Mouse (Mus musculus) lung, postnatal 0 days (tissue): ENCODE measurements at regions not wholly inside any gene's neighbourhood (a gene's known extent, or its start where the extent isn't known, plus 50 kb on each side); places are given as distances from the start of the nearest gene placed in this dataset.

Experiments
- ATAC-seq: fragments of 200-750 bp; cut with Nextera tagmentation; 2 replicates; pipeline ENCODE4 v1.8.0; 2017; ENCODE audit warnings: moderate library complexity
- DNase-seq: peaks from one replicate; pipeline ENCODE4 v3.0.0-alpha.2; 2016; ENCODE audit warnings: low spot score
- H3K27ac ChIP-seq: fragments of 300-500 bp; sonication (generic); 2 replicates; pipeline ENCODE4 v1.5.1; 2014; ENCODE audit warnings: antibody characterized with exemption, mild to moderate bottlenecking, low read length, mixed read lengths
- H3K27me3 ChIP-seq: fragments of 300-500 bp; sonication (generic); replicated peaks from 2 replicates; pipeline ENCODE4 v1.6.1; 2014; ENCODE audit warnings: low read length, mixed read lengths; ENCODE audit not compliant: insufficient read depth
- H3K36me3 ChIP-seq: fragments of 300-500 bp; sonication (generic); 2 replicates; pipeline ENCODE4 v1.6.1; 2014; ENCODE audit warnings: low read length, mixed read lengths; ENCODE audit not compliant: insufficient read depth
- H3K4me1 ChIP-seq: fragments of 300-500 bp; sonication (generic); 2 replicates; pipeline ENCODE4 v1.6.1; 2014; ENCODE audit warnings: antibody characterized with exemption, low read depth, low read length, mixed read lengths; ENCODE audit not compliant: insufficient read depth
- H3K4me2 ChIP-seq: fragments of 300-500 bp; sonication (generic); replicated peaks from 2 replicates; pipeline ENCODE4 v1.6.1; 2014; ENCODE audit warnings: low read depth, mild to moderate bottlenecking, low read length, moderate library complexity, mixed read lengths
- H3K4me3 ChIP-seq: fragments of 300-500 bp; sonication (generic); 2 replicates; pipeline ENCODE4 v1.5.1; 2014; ENCODE audit warnings: low read depth, low read length
- H3K9ac ChIP-seq: fragments of 300-500 bp; sonication (generic); replicated peaks from 2 replicates; pipeline ENCODE4 v1.6.1; 2014; ENCODE audit warnings: low read depth, mild to moderate bottlenecking
- H3K9me3 ChIP-seq: fragments of 300-500 bp; sonication (generic); 2 replicates; pipeline ENCODE4 v1.6.1; 2016; ENCODE audit warnings: low read length, mixed read lengths
- CTCF ChIP-seq: IDR thresholded peaks from 2 replicates; pipeline ENCODE4 v1.5.1; 2016; ENCODE audit warnings: antibody characterized with exemption, mild to moderate bottlenecking
- EP300 ChIP-seq: IDR thresholded peaks from 2 replicates; pipeline ENCODE4 v1.6.1; 2016; ENCODE audit warnings: antibody characterized with exemption, mild to moderate bottlenecking, control low read depth
- WGBS: fragments of 180-500 bp; shearing (Covaris S2); extraction: QIAGEN DNeasy Blood & Tissue Kit; methylation state at CpG from one replicate; pipeline ENCODE4 v1.1.7; 2014; 5-methylcytosine and 5-hydroxymethylcytosine counted together

DNA sequence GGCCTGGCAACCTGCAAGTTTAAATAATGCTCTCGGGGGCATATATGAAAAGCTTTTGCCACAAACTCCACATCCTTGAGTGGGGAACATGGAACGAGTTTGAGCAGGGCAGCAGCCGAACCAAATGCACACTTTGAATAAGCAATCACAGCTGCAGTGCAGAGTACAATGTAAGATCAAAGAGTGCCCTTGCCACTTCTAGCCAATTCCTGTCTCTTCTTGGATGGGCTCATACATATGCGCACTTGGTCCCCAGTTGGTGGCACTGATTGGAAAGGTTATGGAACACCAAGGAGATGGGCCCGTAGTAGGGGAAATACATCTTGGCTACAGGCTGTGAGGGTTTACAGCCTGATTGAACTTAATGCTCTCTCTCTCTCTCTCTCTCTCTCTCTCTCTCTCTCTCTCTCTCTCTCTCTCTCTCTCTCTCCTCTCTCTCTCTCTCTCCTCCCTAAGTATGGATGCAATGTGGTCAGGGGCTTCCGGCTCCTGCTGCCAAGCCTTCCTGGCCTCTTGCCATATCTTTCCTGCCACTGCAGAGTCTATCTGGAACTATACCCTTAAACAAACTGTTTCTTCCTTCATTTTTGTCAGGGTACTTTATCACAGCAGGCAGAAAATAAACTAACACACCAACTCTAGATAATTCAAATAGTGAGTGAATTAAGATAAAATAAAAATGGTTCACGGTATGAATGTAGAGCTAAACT is 88.6 kb upstream of the Mbnl3 start:
- TF ChIP-seq EP300 (0 out of 2 replicates have a peak, but pooled peaks have one; percentile 27), CTCF (no peak)
- Histone ChIP-seq H3K4me1 (no peaks in the 10 kb centered on the region), H3K36me3 (no peaks in the 10 kb centered on the region), H3K9ac (no peak overlapping the region), H3K9me3 (no peaks in the 10 kb centered on the region), H3K27me3 (no peaks in the 10 kb centered on the region), H3K4me3 (no peak overlapping the region), H3K4me2 (no peak overlapping the region), H3K27ac (no peak overlapping the region)
- 34% methylated on average over 7 of the region's 7 CpGs for WGBS
- DNase-seq, result peak; percentile 29
- peak; percentile 23; the same call in 1 of the 2 replicates for ATAC-seq

DNA sequence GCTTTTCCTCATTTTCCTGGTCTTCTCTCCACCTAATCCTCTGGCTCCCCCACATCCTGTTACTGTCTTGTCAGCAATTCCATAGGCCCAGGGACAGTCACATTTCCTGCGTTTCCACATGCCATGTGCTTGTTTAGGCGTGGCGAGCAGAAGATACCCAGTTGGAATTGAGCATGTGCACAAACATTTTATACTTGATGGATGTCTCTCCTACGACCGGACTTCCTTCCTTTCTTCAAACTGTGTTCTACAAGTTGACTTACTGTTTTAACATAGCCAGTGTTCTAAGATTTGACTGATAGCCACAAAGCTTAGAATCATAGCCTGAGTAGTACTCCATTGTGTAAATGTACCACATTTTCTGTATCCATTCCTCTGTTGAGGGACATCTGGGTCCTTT is 86.0 kb upstream of the Mbnl3 start:
- ATAC-seq, result peak; percentile 62
- WGBS, result 72% methylated on average over 5 of the region's 5 CpGs
- Histone ChIP-seq H3K9me3 (no peaks in the 10 kb centered on the region), H3K36me3 (no peaks in the 10 kb centered on the region), H3K27me3 (no peaks in the 10 kb centered on the region), H3K4me3 (no peak overlapping the region), H3K4me1 (no peaks in the 10 kb centered on the region), H3K9ac (no peak overlapping the region), H3K4me2 (no peak overlapping the region), H3K27ac (no peak overlapping the region)
- peak; percentile 54; the same call in 1 of the 2 replicates for TF ChIP-seq EP300
- no peak for TF ChIP-seq CTCF
- DNase-seq, result peak; percentile 34

GRCm38 (mm10) chrX:51278270-51278669 is 71.9 kb upstream of the Mbnl3 start:
- Histone ChIP-seq H3K9ac (no peak overlapping the region), H3K9me3 (no peaks in the 10 kb centered on the region), H3K4me2 (no peak overlapping the region), H3K27ac (no peak overlapping the region), H3K27me3 (no peaks in the 10 kb centered on the region), H3K4me3 (no peak overlapping the region), H3K4me1 (no peaks in the 10 kb centered on the region), H3K36me3 (no peaks in the 10 kb centered on the region)
- TF ChIP-seq CTCF (no peak), EP300 (no peak)
- no peak for ATAC-seq
- peak; percentile 12 for DNase-seq

- Histone ChIP-seq H3K4me1 (no peaks in the 10 kb centered on the region), H3K9me3 (no peaks in the 10 kb centered on the region), H3K4me2 (no peak overlapping the region), H3K36me3 (no peaks in the 10 kb centered on the region), H3K9ac (no peak overlapping the region), H3K27ac (no peak overlapping the region), H3K4me3 (no peak overlapping the region), H3K27me3 (no peaks in the 10 kb centered on the region)
- no peak for ATAC-seq
- DNase-seq, result no peak
- TF ChIP-seq EP300 (no peak), CTCF (no peak)
These were observed 58.4 kb upstream of the Mbnl3 start for GRCm38 (mm10) chrX:51264746-51265145.
